Mouse (Mus musculus): ENCODE results near the gene Stmn3.

Gene Stmn3

DNA sequence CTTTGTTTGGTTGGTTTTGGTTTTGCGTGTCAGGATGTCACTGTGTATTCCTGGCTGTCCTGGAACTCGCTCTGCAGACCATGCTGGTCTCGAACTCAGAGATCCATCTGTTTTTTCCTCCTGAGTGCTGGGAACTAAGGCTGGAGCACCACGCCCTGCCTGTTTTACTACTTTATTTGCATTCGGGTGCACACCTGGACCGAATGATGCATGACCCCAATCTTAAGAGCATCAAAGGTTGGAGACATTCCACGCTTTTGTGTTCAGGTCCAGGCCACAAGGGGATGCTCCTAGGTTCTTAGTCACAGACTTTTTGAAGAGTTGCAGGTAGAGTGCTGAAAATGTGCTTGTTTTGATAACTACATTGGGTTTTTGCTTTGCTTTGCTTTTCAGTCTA, 5.8 kb upstream of the Stmn3 start:
- TF ChIP-seq CTCF (conservative IDR thresholded peaks at IDR 0.05; ENCODE audit: low read length), result no peak
- no peak for TF ChIP-seq POU5F1 (IDR thresholded peaks at IDR 0.05; ENCODE audit: borderline replicate concordance, low read length)
- no peak for TF ChIP-seq NANOG (IDR thresholded peaks at IDR 0.05; ENCODE audit: borderline replicate concordance, low read length)
- H3K36me3 ChIP-seq (ENCODE audit: insufficient read depth, low read length), result peaks cover 46% of the 10 kb centered on the region
- H3K4me1 ChIP-seq (replicated peaks; ENCODE audit: low read depth, low read length), result peaks cover 61% of the 10 kb centered on the region
- peak overlapping the region; percentile 88 for H3K4me3 ChIP-seq (replicated peaks; ENCODE audit: low read length)
- H3K27me3 ChIP-seq (ENCODE audit: insufficient read depth, low read length), result peaks cover 5% of the 10 kb centered on the region
- no peaks in the 10 kb centered on the region for H3K9me3 ChIP-seq (ENCODE audit: low read length)

- H3K4me1 ChIP-seq (replicated peaks; ENCODE audit: low read depth, low read length), result peaks cover 61% of the 10 kb centered on the region
- H3K9me3 ChIP-seq (ENCODE audit: low read length), result no peaks in the 10 kb centered on the region
- peak within 1 kb of the TSS; percentile 88 for H3K4me3 ChIP-seq (replicated peaks; ENCODE audit: low read length)
- H3K36me3 ChIP-seq (ENCODE audit: insufficient read depth, low read length), result peaks cover 40% of the 10 kb centered on the region
- peaks cover 9% of the 10 kb centered on the region for H3K27me3 ChIP-seq (ENCODE audit: insufficient read depth, low read length)
- TF ChIP-seq POU5F1 (IDR thresholded peaks at IDR 0.05; ENCODE audit: borderline replicate concordance, low read length), result no peak
- TF ChIP-seq NANOG (IDR thresholded peaks at IDR 0.05; ENCODE audit: borderline replicate concordance, low read length), result no peak
- TF ChIP-seq CTCF (conservative IDR thresholded peaks at IDR 0.05; ENCODE audit: low read length), result no peak
Measured at GRCm38 (mm10) chr2:181319248-181320102, 5.2 kb upstream of the Stmn3 start, which contains the start of gene Rtel1. Gene Rtel1, plus strand, starts transcription at chr2:181319739.

DNA sequence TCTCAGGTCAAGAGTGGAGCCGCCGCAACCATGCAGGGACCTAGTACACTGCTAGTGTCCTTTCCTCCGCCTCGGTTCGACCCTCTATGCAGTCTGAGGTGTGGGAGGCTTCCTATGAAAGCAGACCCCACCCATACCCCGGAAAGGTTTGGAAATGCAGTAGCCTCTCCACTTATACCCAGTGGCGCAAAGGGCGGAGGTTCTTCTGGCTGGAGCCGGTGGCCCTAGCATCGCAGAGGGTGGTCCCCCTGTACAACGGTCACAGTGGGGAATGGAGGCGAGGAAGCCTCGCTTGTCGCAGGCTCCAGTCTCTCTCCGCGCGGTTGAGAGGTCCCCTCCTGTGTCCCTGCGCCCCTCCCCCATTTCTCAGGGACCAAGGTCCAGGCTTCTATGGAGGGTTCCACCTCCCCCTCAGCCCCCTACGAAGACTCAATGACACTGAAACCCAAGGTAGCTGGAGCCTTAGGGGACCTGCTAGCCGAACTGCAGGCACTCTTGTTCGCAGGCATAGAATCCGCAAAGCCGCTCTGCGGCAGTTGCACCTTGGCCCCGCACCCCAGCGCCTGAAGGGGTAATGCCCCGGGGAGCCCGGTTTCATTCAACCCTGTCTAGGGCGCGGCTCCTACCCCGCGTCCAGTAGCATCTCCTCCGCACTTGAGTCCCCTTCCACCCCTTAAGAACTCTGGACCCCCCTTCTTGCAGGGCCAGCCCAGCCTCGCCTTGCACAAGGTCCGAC, 788 bp downstream of the Stmn3 start:
- peaks cover 15% of the 10 kb centered on the region for H3K27me3 ChIP-seq (ENCODE audit: insufficient read depth, low read length)
- peak overlapping the region; percentile 82 for H3K4me3 ChIP-seq (replicated peaks; ENCODE audit: low read length)
- H3K36me3 ChIP-seq (ENCODE audit: insufficient read depth, low read length), result 0 out of 2 replicates have a peak, but pooled peaks cover 3% of the 10 kb centered on the region
- peaks cover 42% of the 10 kb centered on the region for H3K4me1 ChIP-seq (replicated peaks; ENCODE audit: low read depth, low read length)
- TF ChIP-seq NANOG (IDR thresholded peaks at IDR 0.05; ENCODE audit: borderline replicate concordance, low read length) (no peak), CTCF (conservative IDR thresholded peaks at IDR 0.05; ENCODE audit: low read length) (no peak), POU5F1 (IDR thresholded peaks at IDR 0.05; ENCODE audit: borderline replicate concordance, low read length) (no peak)
- no peaks in the 10 kb centered on the region for H3K9me3 ChIP-seq (ENCODE audit: low read length)

DNA sequence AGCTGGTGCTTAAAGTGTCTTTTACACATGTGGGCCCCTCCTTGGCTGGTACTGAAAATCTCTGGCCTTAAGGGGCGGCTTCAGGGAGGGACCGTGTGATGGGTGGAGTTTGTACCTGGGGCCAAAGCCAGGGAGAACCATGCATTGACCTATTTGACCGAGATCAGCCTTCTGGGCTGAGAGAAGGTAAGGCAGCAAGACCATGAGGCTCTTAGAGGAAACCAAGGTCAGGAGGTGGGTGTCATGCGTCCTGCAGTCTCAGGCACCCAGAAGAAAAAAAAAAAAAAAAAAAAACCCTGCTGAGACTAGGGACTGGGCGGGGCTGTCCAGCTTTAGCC, 1.3 kb downstream of the Stmn3 start:
- no peak for TF ChIP-seq POU5F1 (IDR thresholded peaks at IDR 0.05; ENCODE audit: borderline replicate concordance, low read length)
- TF ChIP-seq CTCF (conservative IDR thresholded peaks at IDR 0.05; ENCODE audit: low read length), result no peak
- TF ChIP-seq NANOG (IDR thresholded peaks at IDR 0.05; ENCODE audit: borderline replicate concordance, low read length), result no peak
- peak overlapping the region; percentile 82 for H3K4me3 ChIP-seq (replicated peaks; ENCODE audit: low read length)
- peaks cover 20% of the 10 kb centered on the region for H3K27me3 ChIP-seq (ENCODE audit: insufficient read depth, low read length)
- no peaks in the 10 kb centered on the region for H3K9me3 ChIP-seq (ENCODE audit: low read length)
- 0 out of 2 replicates have a peak, but pooled peaks cover 3% of the 10 kb centered on the region for H3K36me3 ChIP-seq (ENCODE audit: insufficient read depth, low read length)
- peaks cover 47% of the 10 kb centered on the region for H3K4me1 ChIP-seq (replicated peaks; ENCODE audit: low read depth, low read length)

DNA sequence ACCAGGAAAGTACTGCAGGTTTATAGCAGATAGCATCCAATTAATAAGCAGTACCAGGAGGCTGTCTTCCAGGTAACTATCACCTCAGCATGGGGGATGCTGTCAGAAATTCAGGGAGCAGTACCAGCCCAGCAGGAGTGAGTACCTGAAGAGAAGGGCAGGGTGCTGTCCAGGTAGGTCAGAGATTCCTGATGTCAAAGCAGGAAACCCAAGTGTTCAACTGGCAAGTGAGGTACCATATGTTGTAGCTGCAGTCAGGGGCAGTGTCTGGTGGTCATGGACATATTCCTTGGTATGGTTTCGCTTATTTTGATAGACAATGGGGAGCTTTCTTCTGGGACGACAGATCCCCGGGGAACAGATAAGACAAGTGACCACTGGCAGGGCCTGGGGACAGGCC, 1.9 kb downstream of the Stmn3 start:
- Histone ChIP-seq H3K27me3 (ENCODE audit: insufficient read depth, low read length) (peaks cover 21% of the 10 kb centered on the region), H3K4me3 (replicated peaks; ENCODE audit: low read length) (peak overlapping the region; percentile 82), H3K4me1 (replicated peaks; ENCODE audit: low read depth, low read length) (peaks cover 52% of the 10 kb centered on the region), H3K9me3 (ENCODE audit: low read length) (no peaks in the 10 kb centered on the region), H3K36me3 (ENCODE audit: insufficient read depth, low read length) (0 out of 2 replicates have a peak, but pooled peaks cover 3% of the 10 kb centered on the region)
- TF ChIP-seq CTCF (conservative IDR thresholded peaks at IDR 0.05; ENCODE audit: low read length), result no peak
- TF ChIP-seq POU5F1 (IDR thresholded peaks at IDR 0.05; ENCODE audit: borderline replicate concordance, low read length), result no peak
- no peak for TF ChIP-seq NANOG (IDR thresholded peaks at IDR 0.05; ENCODE audit: borderline replicate concordance, low read length)

- H3K4me3 ChIP-seq (replicated peaks; ENCODE audit: low read length), result peak overlapping the region; percentile 55
- peaks cover 44% of the 10 kb centered on the region for H3K4me1 ChIP-seq (replicated peaks; ENCODE audit: low read depth, low read length)
- H3K36me3 ChIP-seq (ENCODE audit: insufficient read depth, low read length), result 0 out of 2 replicates have a peak, but pooled peaks cover 7% of the 10 kb centered on the region
- peaks cover 34% of the 10 kb centered on the region for H3K27me3 ChIP-seq (ENCODE audit: insufficient read depth, low read length)
- TF ChIP-seq CTCF (conservative IDR thresholded peaks at IDR 0.05; ENCODE audit: low read length), result peak; percentile 43
- TF ChIP-seq POU5F1 (IDR thresholded peaks at IDR 0.05; ENCODE audit: borderline replicate concordance, low read length), result no peak
- no peaks in the 10 kb centered on the region for H3K9me3 ChIP-seq (ENCODE audit: low read length)
Measured at GRCm38 (mm10) chr2:181307144-181307804, 7.0 kb downstream of the Stmn3 start.

- H3K36me3 ChIP-seq (ENCODE audit: insufficient read depth, low read length), result peaks cover 21% of the 10 kb centered on the region
- peaks cover 32% of the 10 kb centered on the region for H3K4me1 ChIP-seq (replicated peaks; ENCODE audit: low read depth, low read length)
- no peaks in the 10 kb centered on the region for H3K9me3 ChIP-seq (ENCODE audit: low read length)
- TF ChIP-seq NANOG (IDR thresholded peaks at IDR 0.05; ENCODE audit: borderline replicate concordance, low read length) (no peak), CTCF (conservative IDR thresholded peaks at IDR 0.05; ENCODE audit: low read length) (no peak), POU5F1 (IDR thresholded peaks at IDR 0.05; ENCODE audit: borderline replicate concordance, low read length) (no peak)
- no peak overlapping the region for H3K4me3 ChIP-seq (replicated peaks; ENCODE audit: low read length)
- peaks cover 34% of the 10 kb centered on the region for H3K27me3 ChIP-seq (ENCODE audit: insufficient read depth, low read length)
Measured at GRCm38 (mm10) chr2:181304944-181305343, 9.4 kb downstream of the Stmn3 start.

- Histone ChIP-seq H3K36me3 (ENCODE audit: insufficient read depth, low read length) (peaks cover 18% of the 10 kb centered on the region), H3K4me1 (replicated peaks; ENCODE audit: low read depth, low read length) (peaks cover 14% of the 10 kb centered on the region), H3K9me3 (ENCODE audit: low read length) (no peaks in the 10 kb centered on the region), H3K4me3 (replicated peaks; ENCODE audit: low read length) (no peak overlapping the region), H3K27me3 (ENCODE audit: insufficient read depth, low read length) (peaks cover 23% of the 10 kb centered on the region)
- TF ChIP-seq NANOG (IDR thresholded peaks at IDR 0.05; ENCODE audit: borderline replicate concordance, low read length), result no peak
- no peak for TF ChIP-seq POU5F1 (IDR thresholded peaks at IDR 0.05; ENCODE audit: borderline replicate concordance, low read length)
- no peak for TF ChIP-seq CTCF (conservative IDR thresholded peaks at IDR 0.05; ENCODE audit: low read length)
Measured at GRCm38 (mm10) chr2:181302041-181302440, 12.3 kb downstream of the Stmn3 start.

Data from E14TG2a.4 (cell line).